Mouse (Mus musculus): ENCODE measurements around the gene Slc38a7.
"Not testable (repeated sequence)": the region's sequence is repeated elsewhere in the genome, so short reads cannot be mapped to it uniquely, and the experiment has no call there.

The Slc38a7 gene

GRCm38 (mm10) chr8:95853102-95853843 is at the start of gene Slc38a7:
Gene Slc38a7 (minus strand): TSS chr8:95853539.
- ATAC-seq (ENCODE audit: low TSS enrichment), result peak; percentile 99

GRCm38 (mm10) chr8:95901864-95902263 is 48.5 kb upstream of the Slc38a7 start:
- no peak for ATAC-seq (ENCODE audit: low TSS enrichment)

GRCm38 (mm10) chr8:95893701-95894100 is 40.4 kb upstream of the Slc38a7 start:
- no peak for ATAC-seq (ENCODE audit: low TSS enrichment)

GRCm38 (mm10) chr8:95888285-95889136 is 35.2 kb upstream of the Slc38a7 start, which contains the start of gene Got2:
Gene Got2 (minus strand): TSS chr8:95888547.
- peak; percentile 80 for ATAC-seq (ENCODE audit: low TSS enrichment)

- ATAC-seq (ENCODE audit: low TSS enrichment), result peak; percentile 89
Measured at GRCm38 (mm10) chr8:95887578-95888284, 34.4 kb upstream of the Slc38a7 start.

- peak; percentile 41 for ATAC-seq (ENCODE audit: low TSS enrichment)
Measured at GRCm38 (mm10) chr8:95886647-95887577, 33.6 kb upstream of the Slc38a7 start.

- no peak for ATAC-seq (ENCODE audit: low TSS enrichment)
Measured at GRCm38 (mm10) chr8:95885966-95886365, 32.6 kb upstream of the Slc38a7 start.

- ATAC-seq (ENCODE audit: low TSS enrichment), result no peak
Measured at GRCm38 (mm10) chr8:95885271-95885841, 32.0 kb upstream of the Slc38a7 start.

GRCm38 (mm10) chr8:95884491-95884890 is 31.2 kb upstream of the Slc38a7 start:
- no peak for ATAC-seq (ENCODE audit: low TSS enrichment)

GRCm38 (mm10) chr8:95882191-95882590 is 28.9 kb upstream of the Slc38a7 start:
- no peak for ATAC-seq (ENCODE audit: low TSS enrichment)

GRCm38 (mm10) chr8:95881576-95881975 is 28.2 kb upstream of the Slc38a7 start:
- ATAC-seq (ENCODE audit: low TSS enrichment), result peak; percentile 79

GRCm38 (mm10) chr8:95879823-95880222 is 26.5 kb upstream of the Slc38a7 start:
- no peak for ATAC-seq (ENCODE audit: low TSS enrichment)

- peak; percentile 29 for ATAC-seq (ENCODE audit: low TSS enrichment)
Measured at GRCm38 (mm10) chr8:95878176-95878962, 25.0 kb upstream of the Slc38a7 start.

GRCm38 (mm10) chr8:95875270-95875669 is 21.9 kb upstream of the Slc38a7 start:
- no peak for ATAC-seq (ENCODE audit: low TSS enrichment)

- no peak for ATAC-seq (ENCODE audit: low TSS enrichment)
Measured at GRCm38 (mm10) chr8:95871690-95872089, 18.4 kb upstream of the Slc38a7 start.

- not testable (repeated sequence) for ATAC-seq (ENCODE audit: low TSS enrichment)
Measured at GRCm38 (mm10) chr8:95864851-95865250, 11.5 kb upstream of the Slc38a7 start.

GRCm38 (mm10) chr8:95863761-95864440 is 10.6 kb upstream of the Slc38a7 start:
- ATAC-seq (ENCODE audit: low TSS enrichment), result peak; percentile 62

- no peak for ATAC-seq (ENCODE audit: low TSS enrichment)
Measured at GRCm38 (mm10) chr8:95854174-95854573, 835 bp upstream of the Slc38a7 start.

GRCm38 (mm10) chr8:95852290-95852689 is 1.0 kb downstream of the Slc38a7 start:
- peak; percentile 27 for ATAC-seq (ENCODE audit: low TSS enrichment)

Data from frontal cortex, adult (tissue).